Comparison of ENCODE assay signal across 31 mouse cellular contexts in genomic region chr3:68096724-68097431, GRCm38 (mm10). TPM values are rescaled to one million over a fixed set of nuclear protein-coding genes. Genes with fewer than 3 reads are reported as not detected.
DNase-seq lines count a peak whose midpoint lies in the region; ATAC-seq lines count a peak whose summit lies in the region.
"Had no signal": no experiment of that assay in that cellular context is flagged by ENCODE, and none has a peak within 500 bp of the region (broad histone marks: within the 10 kb centered on the region; RNA-seq: fewer than 3 reads in every experiment).

No protein-coding gene starts in this region.

- H3K9me3 ChIP-seq in limb, embryonic 11.5 days (ENCODE audit: control insufficient read depth, low read length) = no peaks in the 10 kb centered on the region
- H3K9me3 ChIP-seq in limb, embryonic 10.5 days (replicated peaks) = no peaks in the 10 kb centered on the region
- H3K9me3 ChIP-seq: embryonic facial prominence, embryonic 13.5 days; heart, embryonic 10.5 days; heart, embryonic 15.5 days; megakaryocyte, embryonic 14.5 days; midbrain, embryonic 12.5 days; neural tube, embryonic 15.5 days; stomach, embryonic 15.5 days had no signal

- WGBS in limb, embryonic 11.5 days = 30% methylated on average over 4 of the region's 4 CpGs
- 57% methylated on average over 4 of the region's 4 CpGs for WGBS in limb, embryonic 10.5 days

- H3K36me3 ChIP-seq in limb, embryonic 11.5 days (ENCODE audit: control insufficient read depth, insufficient read depth, low read length) = no peaks in the 10 kb centered on the region
- no peaks in the 10 kb centered on the region for H3K36me3 ChIP-seq in limb, embryonic 10.5 days
- H3K36me3 ChIP-seq: embryonic facial prominence, embryonic 13.5 days; heart, embryonic 10.5 days; heart, embryonic 15.5 days; midbrain, embryonic 12.5 days; neural tube, embryonic 15.5 days; stomach, embryonic 15.5 days had no signal

- DNase-seq in embryo, embryonic 11 days = peak; percentile 7
- DNase-seq in embryo, embryonic 9.5 days (ENCODE audit: extremely low spot score) = no peak
- peak; percentile 41 for DNase-seq in limb, embryonic 11.5 days (ENCODE audit: low spot score)
- DNase-seq in limb, embryonic 10.5 days (ENCODE audit: low spot score) = no peak
- DNase-seq in forelimb bud, embryonic 11.5 days (ENCODE audit: low read depth, low spot score) = peak; percentile 82
- no peak for DNase-seq in kidney, postnatal 36 days
- no peak for DNase-seq in yolk sac, embryonic 10.5 days (ENCODE audit: low spot score)
- DNase-seq: adrenal gland, adult 2 months; adrenal gland, postnatal 36 days; cerebellum, adult 8-10 months; cerebellum, postnatal 25 days; gastrocnemius, postnatal 25 days; heart, adult 11 months; kidney, adult 8-10 months; lung, postnatal 4 days; retina, postnatal 1 day; right cerebral cortex, postnatal 25 days had no signal

- no peak overlapping the region for H3K9ac ChIP-seq in limb, embryonic 11.5 days (ENCODE audit: low read length)
- H3K9ac ChIP-seq: embryonic facial prominence, embryonic 13.5 days; heart, embryonic 15.5 days; midbrain, embryonic 12.5 days; neural tube, embryonic 15.5 days; stomach, embryonic 15.5 days had no signal

- H3K4me3 ChIP-seq in limb, embryonic 11.5 days (ENCODE audit: low read depth, low read length) = no peak overlapping the region
- no peak overlapping the region for H3K4me3 ChIP-seq in limb, embryonic 10.5 days
- H3K4me3 ChIP-seq: embryonic facial prominence, embryonic 13.5 days; erythroblast, embryonic 14.5 days; heart, embryonic 10.5 days; heart, embryonic 15.5 days; megakaryocyte, embryonic 14.5 days; midbrain, embryonic 12.5 days; neural tube, embryonic 15.5 days; stomach, embryonic 15.5 days had no signal

- H3K4me2 ChIP-seq in limb, embryonic 11.5 days (ENCODE audit: low read depth, severe bottlenecking) = no peak overlapping the region
- H3K4me2 ChIP-seq: embryonic facial prominence, embryonic 13.5 days; heart, embryonic 15.5 days; liver, embryonic 11.5 days; midbrain, embryonic 12.5 days; neural tube, embryonic 15.5 days; stomach, embryonic 15.5 days had no signal

- peaks cover 14% of the 10 kb centered on the region; the same call in 1 of the 2 replicates for H3K27me3 ChIP-seq in limb, embryonic 11.5 days (ENCODE audit: control insufficient read depth, insufficient read depth, low read length)
- H3K27me3 ChIP-seq in limb, embryonic 10.5 days (ENCODE audit: low read depth, poor library complexity, severe bottlenecking) = peaks cover 73% of the 10 kb centered on the region
- H3K27me3 ChIP-seq: CH12.LX; embryonic facial prominence, embryonic 13.5 days; heart, embryonic 15.5 days; midbrain, embryonic 12.5 days; neural tube, embryonic 15.5 days; stomach, embryonic 15.5 days had no signal

- ATAC-seq in limb, embryonic 11.5 days (ENCODE audit: insufficient number of reproducible peaks, low FRiP score, low TSS enrichment, low read depth) = peak; percentile 82
- ATAC-seq: activated CD4-positive, CD25-positive, alpha-beta regulatory T cell, adult 4 months; hindbrain, postnatal 0 days; intestine, embryonic 16.5 days had no signal

- H3K4me1 ChIP-seq in limb, embryonic 11.5 days (ENCODE audit: control insufficient read depth, insufficient read depth, low read length) = 0 out of 2 replicates have a peak, but pooled peaks cover 2% of the 10 kb centered on the region
- peaks cover 4% of the 10 kb centered on the region; the same call in 1 of the 2 replicates for H3K4me1 ChIP-seq in limb, embryonic 10.5 days
- H3K4me1 ChIP-seq: embryonic facial prominence, embryonic 13.5 days; heart, embryonic 10.5 days; heart, embryonic 15.5 days; megakaryocyte, embryonic 14.5 days; neural tube, embryonic 15.5 days; stomach, embryonic 15.5 days had no signal

- H3K27ac ChIP-seq in limb, embryonic 11.5 days (replicated peaks; ENCODE audit: low read depth, low read length) = no peak overlapping the region
- no peak overlapping the region for H3K27ac ChIP-seq in limb, embryonic 10.5 days
- H3K27ac ChIP-seq: embryonic facial prominence, embryonic 13.5 days; heart, embryonic 10.5 days; heart, embryonic 15.5 days; hindbrain, postnatal 0 days; kidney, postnatal 0 days; midbrain, embryonic 12.5 days; neural tube, embryonic 15.5 days; stomach, embryonic 15.5 days had no signal

RNA-seq across cellular contexts. Expression of gene Schip1, which starts 32.3 kb away (rescaled TPM):
- polyA plus RNA-seq in limb, embryonic 11.5 days (2014; fragmentation: Nextera tagmentation; extraction: Ambion mirVana) = 34.9 and 38.2 TPM in 2 replicates
- 22.9 and 28.9 TPM in 2 replicates for polyA plus RNA-seq in limb, embryonic 10.5 days (2016; fragmentation: Nextera tagmentation; extraction: Ambion mirVana)

Comparison
In these comparisons a context has a peak if more than half of its experiments do, and no peak if none do; other contexts are left out.
1. DNase-seq: peak in embryo, embryonic 11 days (single experiment), limb, embryonic 11.5 days (single experiment) and forelimb bud, embryonic 11.5 days (single experiment); none in embryo, embryonic 9.5 days (single experiment), limb, embryonic 10.5 days (single experiment), kidney, postnatal 36 days (0 of 2) and yolk sac, embryonic 10.5 days (single experiment).